Mouse (Mus musculus): ENCODE data around the gene Ppp6r1. TPM values are rescaled to one million over a fixed set of nuclear protein-coding genes. Genes with fewer than 3 reads are reported as not detected.
A peak's percentile ranks its signal among the peaks of the same experiment; 100 is the strongest.

Ppp6r1 gene
- total and polyA plus RNA-seq, 2 experiments from 2014 or later = 10.1 to 131 TPM

GRCm38 (mm10) chr7:4690387-4690786, 31.6 kb upstream of the Ppp6r1 start, which contains the start of gene Brsk1:
Gene Brsk1 (plus strand): TSS chr7:4690604.
- peak within 1 kb of the TSS; percentile 96 for H3K27ac ChIP-seq (ENCODE audit: low read depth, low read length)
- H3K4me3 ChIP-seq (ENCODE audit: low read depth, low read length) = peak within 1 kb of the TSS; percentile 97
- H3K4me2 ChIP-seq (ENCODE audit: low read depth, low read length, poor library complexity, severe bottlenecking) = peak within 1 kb of the TSS; percentile 79
- peaks cover 20% of the 10 kb centered on the region for H3K36me3 ChIP-seq (ENCODE audit: insufficient read depth, low read length)
- H3K27me3 ChIP-seq (ENCODE audit: insufficient read depth, low read length) = no peaks in the 10 kb centered on the region
- no peaks in the 10 kb centered on the region for H3K9me3 ChIP-seq (ENCODE audit: low read length)
- no peaks in the 10 kb centered on the region for H3K4me1 ChIP-seq (ENCODE audit: insufficient read depth, low read length)
- ATAC-seq (ENCODE audit: low FRiP score) (peak; percentile 91), DNase-seq (ENCODE audit: low spot score) (peak; percentile 93)
- H3K9ac ChIP-seq (replicated peaks; ENCODE audit: low read length, poor library complexity, severe bottlenecking) = peak within 1 kb of the TSS; percentile 100
- TF ChIP-seq CTCF (IDR thresholded peaks at IDR 0.05) = no peak
- WGBS = 3% methylated on average over 6 of the region's 18 CpGs

GRCm38 (mm10) chr7:4684632-4685417, 26.0 kb upstream of the Ppp6r1 start, which contains the start of gene Hspbp1:
Gene Hspbp1 (minus strand): TSS chr7:4685068.
- H3K9ac ChIP-seq (replicated peaks; ENCODE audit: low read length, poor library complexity, severe bottlenecking) = peak within 1 kb of the TSS; percentile 70
- peak; percentile 30; the same call in 1 of the 2 replicates for TF ChIP-seq CTCF (IDR thresholded peaks at IDR 0.05)
- peak within 1 kb of the TSS; percentile 65 for H3K27ac ChIP-seq (ENCODE audit: low read depth, low read length)
- ATAC-seq (ENCODE audit: low FRiP score) (peak; percentile 97), DNase-seq (ENCODE audit: low spot score) (peak; percentile 96)
- peak within 1 kb of the TSS; percentile 73 for H3K4me3 ChIP-seq (ENCODE audit: low read depth, low read length)
- H3K36me3 ChIP-seq (ENCODE audit: insufficient read depth, low read length) = peaks cover 8% of the 10 kb centered on the region
- H3K4me1 ChIP-seq (ENCODE audit: insufficient read depth, low read length) = peaks cover 5% of the 10 kb centered on the region
- H3K9me3 ChIP-seq (ENCODE audit: low read length) = no peaks in the 10 kb centered on the region
- peak within 1 kb of the TSS; percentile 90 for H3K4me2 ChIP-seq (ENCODE audit: low read depth, low read length, poor library complexity, severe bottlenecking)
- under 1% methylated on average over 32 of the region's 32 CpGs for WGBS
- no peaks in the 10 kb centered on the region for H3K27me3 ChIP-seq (ENCODE audit: insufficient read depth, low read length)

GRCm38 (mm10) chr7:4684203-4684602, 25.4 kb upstream of the Ppp6r1 start:
- H3K4me1 ChIP-seq (ENCODE audit: insufficient read depth, low read length) = peaks cover 5% of the 10 kb centered on the region
- DNase-seq (ENCODE audit: low spot score) (no peak), ATAC-seq (ENCODE audit: low FRiP score) (no peak)
- H3K9me3 ChIP-seq (ENCODE audit: low read length) = no peaks in the 10 kb centered on the region
- peak overlapping the region; percentile 73 for H3K4me3 ChIP-seq (ENCODE audit: low read depth, low read length)
- H3K27me3 ChIP-seq (ENCODE audit: insufficient read depth, low read length) = no peaks in the 10 kb centered on the region
- WGBS = 2% methylated on average over 13 of the region's 13 CpGs
- H3K36me3 ChIP-seq (ENCODE audit: insufficient read depth, low read length) = peaks cover 10% of the 10 kb centered on the region
- peak overlapping the region; percentile 59; the same call in 1 of the 2 replicates for H3K27ac ChIP-seq (ENCODE audit: low read depth, low read length)
- peak overlapping the region; percentile 90 for H3K4me2 ChIP-seq (ENCODE audit: low read depth, low read length, poor library complexity, severe bottlenecking)
- H3K9ac ChIP-seq (replicated peaks; ENCODE audit: low read length, poor library complexity, severe bottlenecking) = peak overlapping the region; percentile 70
- no peak for TF ChIP-seq CTCF (IDR thresholded peaks at IDR 0.05)

GRCm38 (mm10) chr7:4683307-4683706, 24.5 kb upstream of the Ppp6r1 start:
- Histone ChIP-seq H3K27ac (ENCODE audit: low read depth, low read length) (no peak overlapping the region), H3K4me2 (ENCODE audit: low read depth, low read length, poor library complexity, severe bottlenecking) (no peak overlapping the region), H3K27me3 (ENCODE audit: insufficient read depth, low read length) (no peaks in the 10 kb centered on the region), H3K36me3 (ENCODE audit: insufficient read depth, low read length) (peaks cover 13% of the 10 kb centered on the region), H3K9me3 (ENCODE audit: low read length) (no peaks in the 10 kb centered on the region), H3K4me1 (ENCODE audit: insufficient read depth, low read length) (peaks cover 5% of the 10 kb centered on the region), H3K9ac (replicated peaks; ENCODE audit: low read length, poor library complexity, severe bottlenecking) (no peak overlapping the region), H3K4me3 (ENCODE audit: low read depth, low read length) (no peak overlapping the region)
- TF ChIP-seq CTCF (IDR thresholded peaks at IDR 0.05) = no peak
- DNase-seq (ENCODE audit: low spot score) = no peak
- 90% methylated on average over 5 of the region's 5 CpGs for WGBS
- ATAC-seq (ENCODE audit: low FRiP score) = no peak

- H3K27ac ChIP-seq (ENCODE audit: low read depth, low read length) = no peak overlapping the region
- 96% methylated on average over 7 of the region's 7 CpGs for WGBS
- ATAC-seq (ENCODE audit: low FRiP score) (no peak), DNase-seq (ENCODE audit: low spot score) (no peak)
- no peak overlapping the region for H3K4me3 ChIP-seq (ENCODE audit: low read depth, low read length)
- no peak for TF ChIP-seq CTCF (IDR thresholded peaks at IDR 0.05)
- H3K9me3 ChIP-seq (ENCODE audit: low read length) = no peaks in the 10 kb centered on the region
- H3K4me2 ChIP-seq (ENCODE audit: low read depth, low read length, poor library complexity, severe bottlenecking) = no peak overlapping the region
- no peaks in the 10 kb centered on the region for H3K27me3 ChIP-seq (ENCODE audit: insufficient read depth, low read length)
- H3K36me3 ChIP-seq (ENCODE audit: insufficient read depth, low read length) = peaks cover 54% of the 10 kb centered on the region
- H3K4me1 ChIP-seq (ENCODE audit: insufficient read depth, low read length) = no peaks in the 10 kb centered on the region
- no peak overlapping the region for H3K9ac ChIP-seq (replicated peaks; ENCODE audit: low read length, poor library complexity, severe bottlenecking)
Observed at GRCm38 (mm10) chr7:4675200-4675599, 16.4 kb upstream of the Ppp6r1 start.

GRCm38 (mm10) chr7:4674114-4674731, 15.4 kb upstream of the Ppp6r1 start:
- WGBS = 92% methylated on average over 12 of the region's 12 CpGs
- TF ChIP-seq CTCF (IDR thresholded peaks at IDR 0.05) = no peak
- Histone ChIP-seq H3K9me3 (ENCODE audit: low read length) (no peaks in the 10 kb centered on the region), H3K9ac (replicated peaks; ENCODE audit: low read length, poor library complexity, severe bottlenecking) (no peak overlapping the region), H3K36me3 (ENCODE audit: insufficient read depth, low read length) (peaks cover 49% of the 10 kb centered on the region), H3K27ac (ENCODE audit: low read depth, low read length) (no peak overlapping the region), H3K4me1 (ENCODE audit: insufficient read depth, low read length) (no peaks in the 10 kb centered on the region), H3K27me3 (ENCODE audit: insufficient read depth, low read length) (no peaks in the 10 kb centered on the region), H3K4me3 (ENCODE audit: low read depth, low read length) (no peak overlapping the region), H3K4me2 (ENCODE audit: low read depth, low read length, poor library complexity, severe bottlenecking) (no peak overlapping the region)
- no peak for DNase-seq (ENCODE audit: low spot score)
- ATAC-seq (ENCODE audit: low FRiP score) = no peak

All from midbrain, postnatal 0 days (tissue).